Mouse (Mus musculus): ENCODE results near the gene Nxph4.

The Nxph4 gene

DNA sequence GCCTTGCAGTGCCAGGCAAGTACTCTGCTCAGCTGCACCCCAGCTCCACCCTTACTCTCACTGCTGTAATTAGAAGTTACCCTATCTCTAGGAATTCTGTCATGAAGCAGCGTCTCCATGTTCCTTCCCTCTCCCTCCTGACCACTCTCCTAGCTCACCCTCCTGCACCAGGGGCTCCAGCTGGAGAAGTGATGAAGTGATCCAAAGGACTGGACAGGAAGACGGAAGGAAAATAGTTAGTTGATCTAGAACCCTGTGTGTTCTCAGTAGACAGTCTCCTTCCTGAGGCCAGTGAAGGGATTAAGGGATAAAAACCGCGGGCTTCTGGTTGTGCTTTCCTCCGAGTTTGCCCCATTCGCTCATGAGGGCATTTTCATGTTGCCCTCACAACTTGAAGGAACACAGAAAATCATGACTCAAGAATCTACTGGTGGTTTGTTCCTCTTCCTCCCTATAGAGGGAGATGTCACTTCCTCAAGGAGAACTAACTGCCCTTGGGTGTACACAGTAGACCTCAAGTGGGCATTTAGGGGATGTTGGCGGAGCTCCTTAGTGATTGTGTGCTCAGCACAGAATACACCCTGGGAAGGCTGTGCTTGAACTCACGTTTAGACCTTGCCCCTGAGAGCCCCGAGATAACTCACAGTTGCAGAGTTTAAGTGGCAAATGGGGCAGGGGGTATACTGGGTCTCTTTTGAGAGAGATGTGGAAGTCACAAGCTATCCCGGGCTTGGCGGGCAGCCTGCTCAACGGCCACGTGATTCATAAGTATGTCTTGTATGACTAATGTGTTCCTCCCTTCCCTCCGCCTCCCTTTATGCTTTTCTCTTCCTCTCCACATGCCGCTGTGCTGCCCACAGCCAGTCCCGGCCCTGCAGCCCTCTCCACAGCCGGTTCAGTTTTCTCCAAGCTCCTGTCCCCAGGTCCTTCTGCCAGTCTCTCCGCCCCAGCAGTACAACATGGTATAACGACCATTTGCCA lies 53.2 kb downstream of the Nxph4 start:
- peak; percentile 71 for DNase-seq

DNA sequence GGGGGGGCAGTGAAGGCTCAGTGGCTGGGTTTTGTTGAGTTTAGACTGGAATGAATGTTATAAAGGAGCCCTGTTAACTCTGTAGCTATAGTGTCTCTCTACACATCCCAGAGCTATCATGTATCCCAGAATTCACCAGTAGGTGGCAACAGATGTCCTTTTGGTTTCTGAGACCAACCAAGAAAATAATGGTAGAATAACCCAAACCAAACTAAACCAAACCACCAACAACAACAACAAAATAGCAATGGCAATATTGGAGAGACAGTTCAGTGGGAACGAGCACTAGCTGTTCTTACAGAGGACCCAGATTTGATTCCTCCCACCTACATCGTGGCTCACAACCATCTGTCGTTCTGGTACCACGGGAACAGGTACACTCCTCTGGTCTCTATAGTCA lies 55.2 kb downstream of the Nxph4 start:
- no peak for DNase-seq

DNA sequence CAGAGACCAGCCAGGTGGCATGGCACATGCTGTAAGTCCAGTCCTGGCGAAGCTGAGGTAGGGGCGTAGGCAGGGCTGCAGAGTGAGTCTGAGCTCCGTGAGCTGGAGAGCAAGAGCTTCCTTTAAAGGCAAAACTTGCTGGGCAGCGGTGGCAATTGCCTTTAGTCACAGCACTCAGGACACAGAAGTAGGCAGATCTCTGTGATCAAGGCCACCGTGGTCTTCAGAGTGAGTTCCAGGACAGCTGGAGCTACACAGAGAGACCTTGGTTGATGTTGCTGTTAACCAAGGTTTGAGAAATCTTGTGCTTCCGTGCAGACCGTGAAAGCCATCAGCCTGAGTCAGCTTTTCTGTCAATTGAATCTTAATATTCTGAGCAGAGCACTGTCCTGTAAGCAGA lies 57.1 kb downstream of the Nxph4 start:
- no peak for DNase-seq

DNA sequence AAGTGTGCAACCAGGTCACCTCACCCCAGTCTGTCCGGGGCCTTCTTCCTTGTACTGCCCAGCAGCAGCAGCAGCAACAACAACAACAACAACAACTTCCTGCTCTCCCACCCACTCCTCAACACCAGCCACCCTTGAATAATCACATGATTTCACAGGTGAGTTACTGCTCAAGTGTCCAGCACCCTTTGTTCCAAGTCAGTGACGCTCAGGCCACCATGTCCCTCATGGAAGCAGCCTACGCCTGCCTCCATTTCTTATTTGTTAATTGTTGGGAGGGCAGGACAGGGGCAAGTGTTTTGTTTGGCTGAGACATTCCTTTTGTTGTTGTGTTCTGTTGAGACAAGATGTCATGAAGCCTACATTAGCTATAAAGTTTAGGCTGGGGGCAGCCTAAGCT lies 57.8 kb downstream of the Nxph4 start:
- DNase-seq: no peak
